Mouse (Mus musculus) neutrophil, adult 5-6 weeks (primary cell): Measurements from ENCODE around the gene Mmp9. TPM values are rescaled to one million over a fixed set of nuclear protein-coding genes. Genes with fewer than 3 reads are reported as not detected.

ENCODE experiments used
- ATAC-seq: fragments of 151-379, 151-347 bp; 2 replicates; pipeline ENCODE4 v1.8.0; 2017; ENCODE audit warnings: mild to moderate bottlenecking, moderate TSS enrichment; ENCODE audit not compliant: insufficient number of reproducible peaks, poor library complexity, low FRiP score, severe bottlenecking; ENCODE audit errors: extremely low read depth
- total RNA-seq: library from RNA; stranded (forward); fragments of 200-1000 nt; gene quantifications from 2 replicates; pipeline ENCODE4 v1.2.3, GENCODE M21; 2017

The Mmp9 gene
- 611 and 622 TPM in 2 replicates for total RNA-seq

GRCm38 (mm10) chr2:164940140-164940830 is at the start of gene Mmp9:
Mmp9 (plus strand) TSS chr2:164940780.
- no peak for ATAC-seq

DNA sequence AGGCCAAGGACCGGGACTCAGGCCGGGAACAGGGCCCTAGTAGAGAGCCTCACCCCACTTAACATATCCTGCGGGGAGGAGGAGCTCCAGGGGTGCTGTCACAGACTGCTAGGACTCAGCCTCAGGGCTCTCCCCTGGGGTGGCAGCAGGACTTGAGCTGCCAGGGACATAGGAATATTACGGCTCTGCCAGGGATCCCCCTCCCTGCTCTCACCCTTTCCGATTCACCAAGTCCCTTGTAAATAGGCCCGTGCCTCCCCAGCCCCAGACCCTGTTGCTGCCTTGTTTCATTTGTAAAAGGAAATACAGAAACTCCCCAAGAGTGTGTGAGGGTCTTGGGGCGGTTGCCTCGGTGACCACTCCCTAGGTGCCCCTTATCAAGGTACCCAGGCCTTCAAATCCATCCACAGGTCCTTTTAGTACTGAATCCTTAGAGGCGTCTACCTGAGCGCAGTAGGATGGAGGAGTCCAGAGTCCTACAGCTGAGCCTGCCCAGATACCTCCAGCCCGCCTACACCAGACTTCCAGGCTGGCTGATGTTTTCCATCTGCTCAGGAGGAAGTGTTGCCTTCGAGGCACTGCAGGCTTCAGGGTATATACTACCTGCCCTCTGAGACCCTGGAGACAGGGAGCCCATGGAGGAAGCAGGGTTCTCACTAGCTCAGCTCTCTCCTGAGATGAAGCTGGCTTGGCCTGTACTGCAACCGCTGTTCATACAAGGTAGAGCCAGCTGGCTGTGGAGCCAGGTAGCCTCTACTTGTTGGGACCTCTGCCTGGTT is 49.3 kb upstream of the Mmp9 start:
- ATAC-seq = no peak

DNA sequence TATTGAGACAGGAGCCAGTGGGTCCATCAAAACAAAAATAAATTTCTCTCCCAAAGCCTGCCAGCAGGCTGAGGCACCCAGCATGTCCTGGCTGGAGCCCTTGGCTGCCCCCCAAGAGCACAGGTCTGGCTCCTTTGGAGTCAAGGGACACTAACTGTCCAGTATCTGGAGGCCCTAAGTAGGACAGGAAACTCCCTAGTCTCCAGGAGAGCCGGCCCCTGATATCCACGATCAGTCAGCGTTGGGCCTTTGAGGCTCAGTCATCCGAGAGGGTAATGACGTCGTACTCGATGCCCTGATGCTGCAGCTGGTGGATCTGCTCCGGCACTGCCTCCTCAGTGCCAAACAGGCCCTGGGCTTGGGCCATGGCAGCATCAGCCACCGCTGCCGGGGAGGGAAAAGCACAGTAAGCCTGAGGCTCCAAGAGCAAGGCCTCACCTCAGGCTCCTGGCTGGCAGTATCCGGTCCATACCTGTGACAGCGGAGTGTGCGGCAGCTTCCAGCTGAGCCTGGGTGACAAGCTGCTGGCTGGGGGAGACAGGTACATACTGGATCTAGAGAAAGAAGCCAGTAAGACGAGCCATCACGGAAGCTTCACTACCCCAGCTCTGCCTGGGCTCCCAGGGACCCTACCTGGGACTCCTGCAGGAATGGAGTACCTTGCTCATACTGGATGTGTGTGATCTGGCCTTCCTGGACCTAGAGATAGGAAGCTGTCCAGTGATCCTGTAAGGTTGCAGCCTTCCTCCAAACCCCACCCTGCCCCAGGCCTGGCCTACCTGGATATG is 48.5 kb upstream of the Mmp9 start:
- ATAC-seq = no peak

DNA sequence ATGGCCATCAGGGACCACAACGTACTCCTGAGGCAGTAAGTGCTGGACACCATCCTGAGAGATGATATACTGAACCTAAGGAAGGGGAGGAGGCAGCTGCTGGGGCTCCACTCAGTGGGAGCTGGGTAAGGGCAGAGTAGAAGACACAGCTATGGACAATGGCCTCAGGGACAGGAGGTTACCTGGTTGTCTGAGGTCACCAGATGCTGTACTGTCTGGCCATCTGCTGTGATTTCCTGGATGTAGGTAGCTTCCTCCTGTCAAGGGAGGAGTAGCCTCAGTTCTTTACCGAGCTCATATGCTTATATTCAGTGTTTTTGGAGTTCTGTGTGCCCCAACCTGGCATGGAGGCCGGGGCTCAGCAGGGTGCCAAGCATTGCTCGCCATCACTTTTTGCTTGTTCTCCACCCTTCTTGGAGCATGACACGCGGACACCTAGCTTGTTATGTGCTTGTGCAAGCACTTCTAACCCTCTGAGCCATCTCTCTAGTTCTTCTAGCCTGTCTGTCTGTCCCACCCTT is 47.8 kb upstream of the Mmp9 start:
- ATAC-seq = no peak

DNA sequence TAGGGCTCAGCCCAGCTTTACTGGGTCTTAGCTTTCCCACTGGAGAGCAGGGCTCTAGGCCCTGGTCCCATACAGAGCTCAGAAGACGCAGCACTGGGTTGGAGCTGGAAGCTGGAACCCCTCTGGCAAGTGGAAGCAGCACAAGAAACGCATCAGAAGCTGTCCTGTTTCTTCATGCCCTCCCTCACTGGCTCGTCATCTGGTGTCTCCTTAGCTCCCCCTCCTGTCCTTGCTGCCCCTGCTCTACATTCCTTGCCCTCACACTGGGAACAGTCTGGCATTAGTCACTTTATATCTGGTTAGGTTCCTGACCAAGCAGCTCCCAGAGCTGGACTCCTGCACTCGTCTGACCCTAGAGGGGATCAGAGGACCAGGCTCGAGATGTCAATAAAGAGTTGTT is 46.5 kb upstream of the Mmp9 start:
- no peak for ATAC-seq

DNA sequence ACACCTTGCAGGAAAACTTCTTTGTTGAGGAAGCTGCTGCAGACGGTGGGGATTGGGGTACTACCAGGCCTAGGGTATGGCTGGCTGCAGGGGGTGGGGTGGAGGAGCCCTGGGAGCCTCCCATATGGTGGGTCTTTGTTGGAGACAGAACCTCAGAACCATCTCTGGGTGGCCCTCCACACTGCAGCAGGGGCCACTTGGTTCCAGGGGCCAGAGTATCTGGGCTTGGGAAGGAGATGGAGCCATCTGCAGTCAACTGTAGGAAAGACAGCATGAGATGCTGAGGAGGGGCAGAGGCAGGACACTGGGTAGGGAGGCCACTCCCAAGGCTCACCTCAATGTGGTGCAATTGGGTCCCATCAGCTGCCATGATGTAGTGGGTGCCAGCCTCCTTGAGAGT is 45.9 kb upstream of the Mmp9 start:
- no peak for ATAC-seq

DNA sequence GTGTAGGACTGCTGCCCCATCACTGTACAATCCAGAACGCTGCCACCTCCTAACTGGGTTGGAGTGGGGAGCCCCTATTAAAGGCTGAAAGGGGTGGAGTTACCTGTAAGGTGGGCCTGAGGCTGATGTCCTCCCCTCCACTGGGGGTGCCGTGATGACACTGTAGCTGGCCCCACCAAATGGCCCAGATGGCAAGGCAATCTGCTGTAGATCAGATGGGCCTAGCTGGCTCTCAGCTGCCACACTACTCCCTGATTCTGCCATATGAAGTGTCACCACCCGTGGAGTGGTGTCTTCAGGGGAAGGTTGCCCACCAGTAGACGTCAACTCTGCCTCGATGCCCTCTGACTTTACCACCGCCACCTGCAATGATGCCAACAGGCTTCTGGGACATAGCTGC is 44.7 kb upstream of the Mmp9 start:
- no peak for ATAC-seq

- ATAC-seq = no peak
Observed at GRCm38 (mm10) chr2:164898008-164898407, 42.6 kb upstream of the Mmp9 start.

- no peak for ATAC-seq
Observed at GRCm38 (mm10) chr2:164899034-164899433, 41.5 kb upstream of the Mmp9 start.

- no peak for ATAC-seq
Observed at GRCm38 (mm10) chr2:164899723-164900459, 40.7 kb upstream of the Mmp9 start.

DNA sequence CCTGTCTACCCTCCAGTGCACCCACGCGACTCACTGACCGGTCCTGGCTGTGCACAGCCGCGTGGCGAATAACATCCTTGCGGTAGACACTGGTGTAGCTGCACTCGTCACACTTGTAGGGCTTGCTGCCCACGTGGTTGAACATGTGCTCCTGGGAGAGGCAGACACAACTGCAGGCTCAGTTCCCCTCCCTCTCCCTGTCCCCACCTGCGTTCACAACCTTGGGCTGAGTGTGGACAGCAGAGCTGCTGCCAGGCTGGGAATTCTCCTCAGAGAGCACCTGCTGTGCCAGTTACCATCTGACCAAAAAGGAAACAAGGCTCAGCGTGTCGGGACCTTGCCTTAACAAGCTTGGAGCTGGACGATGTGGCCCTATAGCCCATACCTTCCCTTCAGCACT is 39.2 kb upstream of the Mmp9 start:
- ATAC-seq = no peak

DNA sequence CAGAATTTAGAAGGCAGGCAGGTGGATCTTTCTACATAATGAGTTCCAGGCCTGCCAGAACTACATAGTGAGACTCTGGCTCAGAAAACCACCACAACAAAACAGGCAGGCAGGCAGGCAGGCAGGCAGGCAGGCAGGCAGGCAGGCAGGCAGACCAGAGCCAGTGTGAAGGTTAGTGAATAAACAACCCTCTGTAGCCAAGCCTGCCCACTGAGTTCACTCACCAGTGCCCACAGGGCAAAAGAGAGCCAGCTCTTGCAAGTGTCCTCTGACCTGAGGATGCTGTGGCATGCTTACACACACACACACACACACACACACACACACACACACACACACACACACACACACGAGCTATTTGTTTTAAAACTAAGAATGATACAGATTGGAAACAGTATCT is 37.1 kb upstream of the Mmp9 start:
- no peak for ATAC-seq

DNA sequence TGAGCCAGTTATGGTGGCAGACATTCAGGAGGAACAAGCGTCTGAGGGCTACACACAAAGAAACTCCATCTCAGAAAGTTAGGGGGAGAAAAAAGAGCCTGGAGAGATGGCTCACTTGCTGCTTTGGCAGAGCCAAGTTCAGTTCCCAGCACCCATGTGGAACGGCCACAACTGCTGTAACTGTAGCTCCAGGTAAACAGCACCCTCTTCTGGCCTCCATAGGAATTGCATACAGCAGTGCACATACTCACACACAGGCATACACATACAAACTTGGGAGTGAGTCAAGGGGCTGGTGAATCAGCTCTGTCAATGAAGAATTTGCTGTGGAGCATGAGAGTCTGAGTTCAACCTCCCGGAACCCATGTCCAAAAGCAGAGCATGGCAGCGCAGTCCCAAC is 34.5 kb upstream of the Mmp9 start:
- ATAC-seq = no peak

GRCm38 (mm10) chr2:164907511-164907910 is 33.1 kb upstream of the Mmp9 start:
- no peak for ATAC-seq

DNA sequence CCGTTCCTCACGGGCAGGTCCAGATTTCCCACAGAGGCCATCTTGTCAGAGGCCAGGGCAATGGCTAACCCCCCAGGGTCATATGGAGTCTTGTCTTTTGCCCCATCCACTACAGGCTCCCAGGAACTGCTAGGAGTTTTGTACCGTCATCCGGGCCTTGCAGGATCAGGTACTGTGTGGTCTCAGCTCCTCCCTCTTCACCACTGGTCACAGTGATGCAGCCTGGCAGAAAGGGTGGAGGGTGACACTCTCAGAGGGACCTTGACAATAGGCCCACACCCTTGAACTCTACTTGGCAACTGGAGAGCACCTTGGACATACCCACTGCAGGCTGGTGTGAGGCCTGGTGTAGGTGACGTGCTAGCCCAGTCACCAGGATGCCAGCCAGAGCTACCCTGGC is 32.6 kb upstream of the Mmp9 start:
- no peak for ATAC-seq

- ATAC-seq = no peak
Observed at GRCm38 (mm10) chr2:164909100-164909499, 31.5 kb upstream of the Mmp9 start.

DNA sequence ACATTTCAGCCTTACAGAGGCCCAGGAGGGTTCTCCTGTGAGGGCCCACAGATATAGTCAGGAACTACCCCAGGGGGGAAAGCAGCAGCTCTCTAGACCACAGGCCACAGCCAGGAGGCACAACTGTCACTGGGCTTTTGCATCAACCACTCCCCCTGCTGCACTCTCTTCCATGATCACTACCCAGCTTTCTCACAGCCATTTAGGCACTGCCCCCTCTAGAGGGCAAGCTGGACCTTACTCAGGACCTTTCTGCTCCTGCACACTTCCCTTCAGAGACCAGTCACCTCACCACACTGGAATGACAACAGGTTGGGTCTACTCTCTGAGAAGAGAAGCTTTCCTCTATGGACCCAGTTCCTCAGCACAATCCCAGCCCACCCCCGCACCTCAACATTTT is 31.0 kb upstream of the Mmp9 start:
- ATAC-seq = peak; percentile 20; the same call in 1 of the 2 replicates

DNA sequence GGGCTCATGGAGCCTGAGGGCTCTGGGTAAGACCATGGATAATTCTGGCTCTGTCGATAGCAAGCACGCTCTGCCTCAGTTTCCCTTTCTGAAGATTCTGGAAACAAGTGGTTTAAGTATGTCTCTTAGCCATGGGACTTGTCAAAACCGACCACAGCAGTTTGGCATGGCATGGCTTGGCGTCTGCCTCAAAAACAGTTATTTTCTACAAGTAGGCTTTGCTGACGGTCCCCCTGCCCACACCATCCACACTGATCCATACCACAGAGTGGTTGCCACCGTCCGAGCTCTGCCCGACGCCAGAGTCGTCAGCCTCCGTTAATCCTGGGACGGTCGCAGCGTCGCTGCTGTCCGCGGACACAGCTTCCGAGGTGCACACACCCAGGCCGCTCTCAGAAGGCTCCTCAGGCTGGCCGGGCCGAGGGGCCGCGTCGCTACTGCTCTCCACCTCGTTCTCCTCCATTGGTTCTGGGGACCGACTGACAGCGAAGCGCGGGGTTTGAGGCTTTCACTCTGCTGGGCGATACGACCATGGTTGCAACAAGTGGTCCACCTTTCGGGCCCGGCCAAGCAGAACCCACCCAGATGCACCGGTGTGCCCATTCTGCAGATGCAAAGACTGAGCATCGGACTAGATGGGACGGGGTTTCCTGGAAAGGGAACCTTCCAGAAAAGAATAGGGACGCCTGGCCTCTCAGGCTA is 30.1 kb upstream of the Mmp9 start:
- no peak for ATAC-seq
